Mouse (Mus musculus) bone marrow, adult 2 months (tissue): ENCODE results near the gene Map2k5. TPM values are rescaled to one million over a fixed set of nuclear protein-coding genes. Genes with fewer than 3 reads are reported as not detected.

Experiments used
- H3K27ac ChIP-seq: fragments of 200-500 bp; 2 replicates; pipeline ENCODE4 v1.5.1; 2012; ENCODE audit warnings: low read depth, mild to moderate bottlenecking, control low read depth, inconsistent platforms, low read length; ENCODE audit not compliant: control insufficient read depth, poor library complexity, insufficient read depth
- H3K4me1 ChIP-seq: fragments of 200-500 bp; 2 replicates; pipeline ENCODE4 v1.6.1; 2011; ENCODE audit warnings: low read length; ENCODE audit not compliant: control insufficient read depth, insufficient read depth
- H3K4me3 ChIP-seq: fragments of 200-500 bp; replicated peaks from 2 replicates; pipeline ENCODE3; 2011; ENCODE audit warnings: mild to moderate bottlenecking, low read depth, low read length, control low read depth; ENCODE audit not compliant: control insufficient read depth
- CTCF ChIP-seq: fragments of 200-500 bp; IDR thresholded peaks from 2 replicates; pipeline ENCODE4 v1.5.1; 2011; ENCODE audit warnings: low read length, control low read depth; ENCODE audit not compliant: control insufficient read depth, insufficient read depth
- POLR2A ChIP-seq: fragments of 200-500 bp; IDR thresholded peaks from 2 replicates; pipeline ENCODE4 v1.6.1; 2011; ENCODE audit warnings: low read depth, mild to moderate bottlenecking, control low read depth, low read length, borderline replicate concordance; ENCODE audit not compliant: control insufficient read depth
- WGBS: fragments of 180-500 bp; shearing (Covaris S2); methylation state at CpG from one replicate; pipeline ENCODE4 v1.1.7; 2018; 5-methylcytosine and 5-hydroxymethylcytosine counted together
- polyA plus RNA-seq: library from polyadenylated mRNA; stranded (reverse); fragments of >200 nt; gene quantifications from 2 replicates; pipeline ENCODE4 v1.2.4, GENCODE M21; 2011; ENCODE audit warnings: low replicate concordance; ENCODE audit not compliant: missing spikeins, insufficient read depth, insufficient read length

Gene Map2k5
- polyA plus RNA-seq, 1 experiment, result 13.9 TPM

GRCm38 (mm10) chr9:63356278-63356677 is 21.4 kb downstream of the Map2k5 start:
- TF ChIP-seq CTCF (no peak), POLR2A (no peak)
- 86% methylated on average over 9 of the region's 9 CpGs for WGBS
- H3K27ac ChIP-seq, result no peak overlapping the region
- no peaks in the 10 kb centered on the region for H3K4me1 ChIP-seq
- H3K4me3 ChIP-seq, result no peak overlapping the region

DNA sequence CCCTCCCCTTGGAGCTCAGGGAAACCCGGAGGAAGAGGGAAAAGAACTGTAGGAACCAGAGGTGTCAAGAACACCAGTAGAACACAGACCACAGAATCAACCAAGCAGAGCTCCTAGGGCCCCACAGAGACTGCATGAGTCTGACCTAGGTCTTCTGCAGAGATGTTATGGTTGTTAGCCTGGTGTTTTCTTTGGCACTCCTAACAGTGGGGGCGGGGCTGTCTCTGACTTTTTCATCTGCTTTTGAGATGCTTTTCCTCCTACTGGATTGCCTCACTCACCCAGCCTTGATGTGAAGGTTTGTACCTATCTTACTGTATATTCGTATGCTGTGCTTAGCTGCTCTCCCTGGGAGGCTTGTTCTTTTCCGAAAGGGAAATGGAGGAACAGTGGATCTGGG is 23.5 kb downstream of the Map2k5 start:
- no peaks in the 10 kb centered on the region for H3K4me1 ChIP-seq
- TF ChIP-seq CTCF (no peak), POLR2A (no peak)
- 88% methylated on average over 4 of the region's 4 CpGs for WGBS
- H3K4me3 ChIP-seq, result no peak overlapping the region
- no peak overlapping the region for H3K27ac ChIP-seq

DNA sequence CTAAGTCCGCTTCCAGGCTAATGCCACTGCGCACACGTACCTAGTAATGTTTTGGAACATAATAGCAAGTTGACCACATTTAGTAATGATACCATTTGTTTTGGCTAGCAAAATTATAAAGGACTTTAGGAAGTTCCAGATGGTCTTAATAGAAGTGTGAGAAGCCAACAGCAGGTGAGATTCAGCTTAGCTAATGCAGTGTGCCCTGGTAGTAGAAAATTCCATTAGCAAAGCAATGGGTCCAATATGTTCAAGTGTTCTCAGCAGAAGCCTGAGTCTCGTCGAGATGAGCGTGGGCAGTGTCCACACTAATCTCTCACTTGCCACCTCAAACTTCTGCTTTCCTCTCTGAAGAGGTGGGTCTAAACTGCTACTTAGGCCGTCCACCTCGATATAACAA is 27.7 kb downstream of the Map2k5 start:
- 78% methylated on average over 8 of the region's 8 CpGs for WGBS
- TF ChIP-seq CTCF (no peak), POLR2A (no peak)
- H3K4me3 ChIP-seq, result no peak overlapping the region
- no peaks in the 10 kb centered on the region for H3K4me1 ChIP-seq
- H3K27ac ChIP-seq, result no peak overlapping the region

DNA sequence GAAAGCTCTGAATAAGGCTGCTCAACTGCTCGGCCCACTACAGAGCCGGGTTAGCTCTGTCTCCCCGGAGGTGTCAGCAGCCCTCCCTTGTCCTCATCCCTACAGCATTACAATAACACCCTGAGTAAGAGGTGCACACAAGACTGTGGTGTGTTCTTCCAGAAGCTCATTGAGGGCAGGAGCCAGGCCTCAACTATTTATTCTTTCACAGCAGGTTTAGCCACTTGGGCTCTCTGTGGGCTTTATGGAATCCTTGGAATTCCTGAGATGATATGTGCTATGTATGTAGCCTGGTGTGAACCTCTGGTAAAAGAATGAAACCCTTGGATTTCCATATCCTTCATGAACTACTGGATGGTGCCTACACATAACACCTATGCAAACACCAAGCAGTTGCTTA is 28.5 kb downstream of the Map2k5 start:
- no peak for TF ChIP-seq CTCF
- no peak for TF ChIP-seq POLR2A
- Histone ChIP-seq H3K27ac (no peak overlapping the region), H3K4me3 (no peak overlapping the region), H3K4me1 (no peaks in the 10 kb centered on the region)
- WGBS, result 80% methylated on average over 3 of the region's 3 CpGs

- H3K4me1 ChIP-seq, result no peaks in the 10 kb centered on the region
- 74% methylated on average over 1 of the region's 1 CpGs for WGBS
- no peak overlapping the region for H3K27ac ChIP-seq
- no peak overlapping the region for H3K4me3 ChIP-seq
- TF ChIP-seq CTCF, result no peak
- no peak for TF ChIP-seq POLR2A
Observed at GRCm38 (mm10) chr9:63348146-63348545, 29.6 kb downstream of the Map2k5 start.

- Histone ChIP-seq H3K4me1 (no peaks in the 10 kb centered on the region), H3K4me3 (no peak overlapping the region), H3K27ac (no peak overlapping the region)
- TF ChIP-seq CTCF (no peak), POLR2A (no peak)
- 80% methylated on average over 6 of the region's 6 CpGs for WGBS
Observed at GRCm38 (mm10) chr9:63346029-63346428, 31.7 kb downstream of the Map2k5 start.

- WGBS, result 78% methylated on average over 3 of the region's 3 CpGs
- Histone ChIP-seq H3K27ac (no peak overlapping the region), H3K4me3 (no peak overlapping the region), H3K4me1 (no peaks in the 10 kb centered on the region)
- TF ChIP-seq POLR2A, result no peak
- TF ChIP-seq CTCF, result no peak
Observed at GRCm38 (mm10) chr9:63341761-63342160, 35.9 kb downstream of the Map2k5 start.

DNA sequence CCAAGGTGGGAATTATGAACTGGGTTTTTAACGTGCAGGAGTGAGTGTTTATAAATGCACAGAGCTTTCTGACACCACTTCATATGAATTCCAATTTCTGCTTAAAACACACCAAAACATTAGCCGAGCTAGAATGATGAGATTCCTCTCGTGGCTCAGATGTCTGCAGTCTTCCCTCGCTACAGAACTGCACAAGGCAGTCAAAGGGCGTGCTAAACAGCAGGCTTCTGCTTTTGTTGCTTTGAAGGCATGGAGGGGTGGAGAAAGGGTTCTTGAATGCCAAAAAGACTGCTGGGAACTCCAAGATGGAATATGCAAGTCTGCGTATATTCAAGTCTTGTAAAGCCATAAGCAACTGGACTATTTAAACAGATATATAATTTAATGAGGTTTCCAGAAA is 38.4 kb downstream of the Map2k5 start:
- no peak overlapping the region for H3K27ac ChIP-seq
- no peak for TF ChIP-seq POLR2A
- no peak for TF ChIP-seq CTCF
- no peak overlapping the region for H3K4me3 ChIP-seq
- 84% methylated on average over 6 of the region's 6 CpGs for WGBS
- no peaks in the 10 kb centered on the region for H3K4me1 ChIP-seq

DNA sequence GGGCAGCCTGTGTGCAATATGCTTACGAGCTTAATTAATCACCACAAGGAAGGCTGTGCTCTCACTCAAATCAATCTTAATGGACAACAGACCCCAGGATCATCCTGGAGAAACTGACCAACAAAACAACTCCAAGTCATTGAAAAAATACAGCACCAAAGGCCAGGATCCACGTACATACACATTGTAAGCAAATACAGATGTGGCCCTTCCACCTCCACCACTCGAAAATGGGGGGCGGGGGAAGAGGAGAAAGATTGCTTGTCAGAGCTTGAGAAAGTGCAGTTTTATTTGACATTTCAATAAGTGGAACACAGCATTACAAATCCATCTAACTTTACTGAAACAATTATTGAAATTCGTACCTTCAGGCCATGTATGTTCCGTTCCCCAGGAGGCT is 39.0 kb downstream of the Map2k5 start:
- no peak for TF ChIP-seq POLR2A
- TF ChIP-seq CTCF, result no peak
- Histone ChIP-seq H3K27ac (no peak overlapping the region), H3K4me1 (no peaks in the 10 kb centered on the region), H3K4me3 (no peak overlapping the region)
- 87% methylated on average over 6 of the region's 6 CpGs for WGBS
